Mouse (Mus musculus): ENCODE results near the gene Zfp704.

- no peak for TF ChIP-seq CTCF (IDR thresholded peaks at IDR 0.05; ENCODE audit: extremely low read depth, insufficient read depth, insufficient read length, insufficient replicate concordance)
- TF ChIP-seq POLR2A (IDR thresholded peaks at IDR 0.05; ENCODE audit: low read depth, low read length), result no peak
These were observed 175.3 kb downstream of the Zfp704 start for GRCm38 (mm10) chr3:9434394-9435175.

Data from spleen, adult 2 months (tissue).